Mouse (Mus musculus): ENCODE results near the gene Rfk.

Rfk gene

DNA sequence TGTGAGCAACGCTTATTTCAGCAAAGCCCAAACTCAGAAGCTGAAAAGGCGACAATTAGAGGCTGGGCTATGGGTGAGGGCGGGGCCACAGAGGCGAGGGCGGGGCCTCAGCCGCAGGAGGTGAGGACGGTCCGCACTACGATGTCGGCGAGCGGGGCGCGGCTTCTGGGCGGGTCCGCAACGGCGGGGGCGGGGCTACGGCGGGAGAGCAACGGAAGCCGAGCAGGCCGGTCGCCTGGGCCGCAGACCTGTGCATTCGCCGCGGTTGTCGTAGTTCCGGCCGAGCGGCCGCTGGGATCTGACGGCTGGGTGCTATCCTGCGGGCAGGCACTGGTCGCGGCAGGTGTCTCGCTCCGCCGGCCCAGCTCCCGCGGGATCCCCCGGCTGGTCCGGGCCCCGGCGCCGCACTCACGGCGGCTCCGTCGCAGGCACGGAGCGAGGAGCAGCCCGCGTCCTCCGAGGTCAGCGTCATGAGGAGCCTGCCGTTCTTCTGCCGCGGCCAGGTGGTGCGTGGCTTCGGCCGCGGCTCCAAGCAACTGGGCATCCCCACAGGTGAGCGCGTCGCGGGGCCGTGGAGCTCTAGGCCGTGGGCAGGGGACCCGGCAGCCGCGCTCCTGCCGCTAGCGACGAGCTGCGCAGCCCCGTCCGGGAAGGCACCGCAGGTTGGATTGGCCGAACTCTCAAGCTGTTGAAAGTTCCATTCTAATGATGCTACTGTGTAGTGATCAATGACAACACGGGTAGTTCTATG is at the start of gene Rfk:
Rfk (plus strand) TSS at position 203 of the 751 bp plus-strand sequence.
- peak; percentile 96 for DNase-seq (ENCODE audit: low spot score)

DNA sequence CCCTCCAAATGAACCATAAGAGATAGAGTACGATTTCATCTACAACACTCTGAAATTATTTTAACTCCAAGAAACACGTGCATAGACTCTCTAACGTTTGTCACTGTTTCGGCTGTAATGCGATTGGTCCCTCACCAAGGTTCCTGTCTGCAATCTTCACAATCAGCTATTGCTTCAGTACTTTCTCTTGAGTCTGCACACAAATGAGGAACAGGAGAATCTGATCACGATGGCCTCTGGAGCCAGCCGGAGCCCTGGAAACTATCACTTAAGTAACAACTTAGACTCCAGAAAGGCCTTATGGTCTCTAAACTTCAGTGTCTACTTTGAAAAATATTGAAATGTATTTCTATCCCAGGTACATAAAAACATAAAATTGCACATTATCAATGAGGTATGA is 49.0 kb upstream of the Rfk start:
- no peak for DNase-seq (ENCODE audit: low spot score)

DNA sequence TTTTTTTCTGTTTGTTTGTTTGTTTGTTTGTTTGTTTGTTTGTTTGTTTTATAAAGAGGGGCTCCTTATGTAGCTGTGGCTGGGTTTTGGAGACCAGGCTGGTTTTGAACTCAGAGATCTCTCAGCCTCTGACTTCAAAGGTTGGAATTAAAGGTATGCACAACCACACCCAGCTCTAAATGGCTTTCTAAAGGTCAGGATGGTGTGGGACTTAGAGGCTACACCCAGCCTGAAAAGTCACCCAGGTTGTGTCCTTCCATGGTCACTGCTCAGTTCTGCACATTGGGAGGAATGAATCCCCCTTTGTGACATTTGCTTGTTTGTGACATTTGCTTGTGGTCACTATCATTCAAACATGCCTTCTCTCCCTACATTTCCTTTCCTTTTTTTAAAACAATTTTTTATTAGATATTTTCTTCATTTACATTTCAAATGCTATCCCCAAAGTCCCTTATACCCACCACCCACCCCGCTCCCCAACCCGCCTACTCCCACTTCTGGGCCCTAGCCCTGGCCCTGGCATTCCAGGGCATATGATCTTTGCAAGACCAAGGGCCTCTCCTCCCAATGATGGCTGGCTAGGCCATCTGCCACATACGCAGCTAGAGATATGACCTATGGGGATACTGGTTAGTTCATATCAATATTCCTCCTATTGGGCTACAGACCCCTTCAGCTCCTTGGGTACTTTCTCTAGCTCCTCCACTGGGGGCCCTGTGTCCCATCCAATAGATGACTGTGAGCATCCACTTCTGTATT is 46.9 kb upstream of the Rfk start:
- no peak for DNase-seq (ENCODE audit: low spot score)

DNA sequence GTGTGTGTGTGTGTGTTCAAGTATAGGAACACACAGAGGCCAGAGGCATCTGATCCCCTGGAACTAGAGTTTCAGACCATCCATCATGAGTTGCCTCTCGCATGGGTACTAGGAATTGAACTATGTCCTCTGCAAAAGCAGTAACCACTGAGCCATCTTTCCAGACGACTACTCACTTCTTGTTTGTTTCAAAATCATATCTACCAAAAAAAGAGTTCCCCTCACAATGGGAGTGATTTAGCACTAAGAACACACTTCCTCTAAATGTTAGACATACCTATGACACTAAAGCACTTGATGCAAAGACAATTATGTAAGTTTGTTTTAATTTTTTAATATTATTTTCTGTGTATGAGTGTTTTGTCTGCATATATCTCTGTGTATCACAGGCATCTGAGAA is 46.0 kb upstream of the Rfk start:
- DNase-seq (ENCODE audit: low spot score), result no peak

DNA sequence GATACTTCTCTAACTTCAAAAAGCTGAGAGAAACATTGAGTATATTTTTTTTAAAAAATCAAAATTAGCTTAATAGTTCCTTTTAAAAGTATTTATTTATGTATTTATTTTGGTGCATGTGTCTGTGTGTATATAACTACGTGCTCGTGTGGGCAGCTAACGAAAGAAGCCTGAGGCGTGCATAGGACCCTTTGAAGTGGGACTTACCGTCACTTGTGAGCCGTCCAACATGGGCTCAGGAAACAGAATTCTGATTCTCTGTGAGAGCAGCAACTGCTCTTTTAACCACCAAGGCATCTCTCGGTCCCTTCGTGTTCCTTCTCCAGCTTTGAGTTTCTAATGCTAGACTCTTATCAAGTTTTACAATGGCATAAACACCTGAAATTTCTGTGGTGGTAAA is 40.1 kb upstream of the Rfk start:
- DNase-seq (ENCODE audit: low spot score), result no peak

DNA sequence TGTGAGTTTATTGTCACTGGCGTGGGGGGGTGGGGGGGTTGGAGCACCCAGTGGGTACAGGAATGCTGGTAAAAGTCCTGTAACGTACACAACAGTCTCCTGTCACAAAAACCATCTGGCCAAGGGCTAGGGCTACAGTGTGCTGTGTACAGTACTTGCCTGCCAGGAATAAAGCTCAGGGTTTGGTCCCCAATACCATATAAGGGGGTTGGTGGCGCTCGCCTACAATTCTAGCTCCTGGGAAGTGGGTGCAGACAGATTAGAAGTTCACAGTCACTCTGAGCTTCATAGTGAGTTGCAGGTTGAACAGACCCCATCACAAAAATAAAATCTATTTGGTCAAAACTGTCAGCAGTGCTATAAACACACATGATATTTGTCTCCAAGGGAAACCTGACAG is 39.5 kb upstream of the Rfk start:
- DNase-seq (ENCODE audit: low spot score), result no peak

DNA sequence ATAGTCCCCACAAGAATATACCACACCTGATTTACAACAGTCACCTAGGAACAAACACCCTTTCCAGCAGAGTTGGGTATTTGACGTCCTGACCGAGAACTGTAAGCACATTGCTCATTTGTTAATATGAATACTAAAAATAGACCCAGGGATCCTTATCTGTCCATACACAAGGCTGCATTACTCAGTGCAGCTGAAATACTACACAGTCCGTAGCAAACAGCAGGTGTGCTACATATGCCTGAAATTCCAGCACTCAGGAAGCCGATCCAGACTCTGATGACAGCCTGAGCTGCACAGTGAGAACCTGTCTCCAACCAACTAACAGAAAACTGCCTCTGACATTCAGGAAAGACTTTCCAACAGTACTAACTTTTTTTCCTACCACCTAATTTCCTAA is 39.0 kb upstream of the Rfk start:
- no peak for DNase-seq (ENCODE audit: low spot score)

DNA sequence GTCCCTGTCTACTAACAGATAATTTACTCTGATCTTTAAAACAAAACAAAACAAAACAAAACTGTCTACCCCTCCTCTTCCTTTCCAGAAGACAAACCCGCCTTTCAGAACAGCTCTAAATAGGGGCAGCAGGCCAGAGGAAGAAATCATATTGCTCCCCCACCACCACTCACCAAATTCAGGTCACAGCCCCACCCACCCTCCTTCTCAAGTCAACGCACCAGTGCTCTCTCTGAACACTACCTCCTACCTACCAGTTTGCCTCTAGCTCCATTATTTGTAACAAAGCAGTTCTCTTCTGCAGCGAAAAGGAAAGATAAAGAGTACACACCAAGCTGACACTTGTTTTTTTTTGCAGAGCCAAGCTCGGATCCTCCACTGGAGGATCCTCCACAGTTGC is 38.5 kb upstream of the Rfk start:
- no peak for DNase-seq (ENCODE audit: low spot score)

DNA sequence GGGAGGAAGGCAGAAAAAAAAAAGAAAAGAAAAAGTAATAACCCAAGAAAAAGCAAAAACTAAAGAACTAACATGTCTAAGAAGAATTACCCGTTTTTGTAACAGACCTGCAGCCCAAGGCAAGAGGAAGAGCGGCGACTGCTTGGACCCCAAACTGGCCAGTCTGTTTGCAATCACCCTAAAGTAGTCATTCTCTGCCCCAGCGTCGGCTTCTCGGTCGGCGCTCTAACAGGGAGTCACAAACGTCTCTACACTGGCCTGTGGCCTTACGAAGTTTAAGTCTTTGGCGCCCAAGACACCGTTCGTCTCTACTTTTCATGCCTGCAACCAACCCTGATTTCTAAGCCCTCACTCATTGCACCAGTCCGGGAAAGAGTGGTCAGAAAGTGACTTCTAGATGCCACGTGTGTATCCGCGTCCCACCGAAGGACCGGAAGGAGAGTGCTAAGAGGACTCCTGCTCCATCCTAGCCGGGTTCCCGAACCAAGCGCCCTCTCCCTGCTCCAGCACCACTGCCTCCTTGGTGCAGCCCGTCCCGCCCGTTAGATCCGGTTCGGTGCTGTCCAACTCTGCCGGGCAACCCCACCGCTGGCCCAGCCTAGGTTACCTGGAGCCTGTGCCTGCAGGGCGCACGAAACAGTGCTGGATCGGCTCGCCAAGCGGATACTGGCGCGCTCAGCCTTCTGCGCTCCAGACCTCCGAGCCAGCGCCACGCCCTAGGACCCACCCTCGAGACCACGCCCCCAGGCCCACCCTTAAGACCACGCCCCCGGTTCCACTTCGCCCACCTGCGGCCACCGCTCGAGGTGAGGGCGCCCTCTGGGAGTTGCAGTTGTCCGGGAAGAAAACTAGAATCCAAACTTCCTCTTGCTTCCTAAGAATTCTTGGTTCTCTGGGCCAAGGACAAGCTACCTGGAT is 37.6 kb upstream of the Rfk start:
- peak; percentile 87 for DNase-seq (ENCODE audit: low spot score)

DNA sequence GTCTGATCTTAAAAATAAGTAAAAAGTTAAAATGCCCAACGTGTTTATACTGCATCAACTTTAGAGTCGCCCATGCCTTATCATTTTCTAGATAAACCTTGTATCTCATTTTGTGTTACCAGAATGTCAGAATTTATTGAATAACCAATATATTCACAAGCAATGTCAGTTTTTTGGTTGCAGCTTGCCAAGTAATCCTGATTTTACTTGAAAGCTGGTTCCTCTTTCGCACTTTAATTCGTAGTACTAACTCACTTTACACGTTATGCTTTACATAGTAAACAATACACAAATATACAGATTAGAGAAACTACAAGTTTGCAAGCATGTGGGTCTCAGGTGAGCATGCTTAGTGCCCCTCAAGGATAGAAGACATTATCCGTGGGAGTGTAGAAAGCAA is 36.9 kb upstream of the Rfk start:
- no peak for DNase-seq (ENCODE audit: low spot score)

DNA sequence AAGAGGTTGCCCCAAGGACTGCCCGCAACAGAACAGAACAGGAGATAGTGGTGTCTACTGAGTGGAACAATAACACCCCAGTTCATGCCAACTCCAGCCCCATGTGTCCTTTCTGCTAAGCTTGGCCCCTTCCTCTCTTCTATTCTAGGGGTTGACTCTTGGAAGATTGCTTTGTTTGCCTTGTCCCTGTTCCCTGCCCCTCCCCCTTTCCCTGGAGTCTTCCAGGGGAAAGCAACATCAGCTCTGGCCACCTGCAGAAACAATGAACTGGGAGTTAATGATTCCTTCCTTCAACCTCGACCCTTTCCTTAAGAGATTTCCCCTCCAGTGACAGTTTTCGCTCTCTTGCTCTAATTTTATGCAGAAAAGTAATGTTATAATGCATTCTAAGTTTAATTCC is 36.5 kb upstream of the Rfk start:
- peak; percentile 47 for DNase-seq (ENCODE audit: low spot score)

DNA sequence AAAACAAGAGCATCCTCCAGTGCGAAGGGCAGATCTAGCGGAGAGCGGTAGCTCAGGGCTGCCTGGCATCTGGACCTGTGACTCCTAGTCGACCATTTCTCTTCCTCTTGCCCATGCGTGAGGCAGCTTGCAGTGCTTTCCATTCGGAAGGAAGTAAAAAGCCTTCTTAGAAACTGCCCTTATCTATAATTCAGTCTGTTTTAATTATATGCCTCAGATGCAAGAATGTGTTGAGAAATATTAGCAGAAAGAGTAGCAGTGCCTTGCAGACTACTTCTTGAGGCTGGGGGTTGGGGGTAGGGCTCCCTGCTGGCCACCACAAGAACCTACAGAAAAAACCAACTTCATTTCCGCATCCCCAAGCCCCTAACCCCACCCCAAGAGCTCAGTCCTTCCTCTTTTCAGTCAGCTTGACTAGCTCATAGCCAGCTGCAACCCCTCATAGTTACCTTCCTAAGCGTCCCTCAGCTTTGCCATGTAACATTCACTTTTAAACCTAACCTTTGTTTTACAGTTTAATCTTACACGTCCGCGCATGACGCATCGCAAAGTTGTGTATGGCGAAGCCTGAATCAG is 34.4 kb upstream of the Rfk start:
- DNase-seq (ENCODE audit: low spot score), result no peak

DNA sequence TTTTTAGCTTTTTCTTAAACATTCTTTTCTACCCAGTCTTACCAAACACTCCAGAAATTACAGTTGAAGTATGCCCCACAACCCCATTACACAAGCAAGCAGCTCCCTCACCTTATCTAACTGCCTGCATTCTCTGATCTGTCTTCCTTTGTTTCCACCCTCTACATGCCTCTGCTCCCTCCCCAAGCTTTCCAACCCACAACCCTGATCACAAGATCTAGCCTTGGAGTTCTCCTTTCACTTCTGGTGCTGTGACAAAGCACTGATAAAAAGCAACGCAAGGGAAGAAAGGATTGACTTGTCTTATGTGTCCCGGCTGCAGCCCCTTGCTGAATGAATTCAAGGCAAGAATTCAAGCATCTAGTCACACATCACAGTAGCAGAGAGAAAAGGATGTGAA is 32.7 kb upstream of the Rfk start:
- no peak for DNase-seq (ENCODE audit: low spot score)

DNA sequence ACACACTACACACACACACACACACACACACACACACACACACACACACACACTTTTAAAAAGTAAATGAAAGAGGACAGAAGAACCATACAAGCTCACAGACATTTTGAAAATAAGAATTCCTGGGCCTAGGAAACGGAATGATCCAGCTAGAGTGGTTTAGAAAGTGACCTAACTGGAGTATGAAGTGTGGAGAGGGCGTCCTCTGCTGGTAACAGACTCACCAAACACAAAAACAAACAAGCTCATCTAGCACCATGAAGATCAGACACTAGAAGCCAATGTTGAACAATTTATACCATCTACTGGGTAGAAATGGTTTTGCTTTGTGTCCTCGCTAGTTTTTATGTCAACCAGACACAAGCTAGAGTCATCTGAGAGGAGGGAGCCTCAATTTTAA is 29.1 kb upstream of the Rfk start:
- no peak for DNase-seq (ENCODE audit: low spot score)

DNA sequence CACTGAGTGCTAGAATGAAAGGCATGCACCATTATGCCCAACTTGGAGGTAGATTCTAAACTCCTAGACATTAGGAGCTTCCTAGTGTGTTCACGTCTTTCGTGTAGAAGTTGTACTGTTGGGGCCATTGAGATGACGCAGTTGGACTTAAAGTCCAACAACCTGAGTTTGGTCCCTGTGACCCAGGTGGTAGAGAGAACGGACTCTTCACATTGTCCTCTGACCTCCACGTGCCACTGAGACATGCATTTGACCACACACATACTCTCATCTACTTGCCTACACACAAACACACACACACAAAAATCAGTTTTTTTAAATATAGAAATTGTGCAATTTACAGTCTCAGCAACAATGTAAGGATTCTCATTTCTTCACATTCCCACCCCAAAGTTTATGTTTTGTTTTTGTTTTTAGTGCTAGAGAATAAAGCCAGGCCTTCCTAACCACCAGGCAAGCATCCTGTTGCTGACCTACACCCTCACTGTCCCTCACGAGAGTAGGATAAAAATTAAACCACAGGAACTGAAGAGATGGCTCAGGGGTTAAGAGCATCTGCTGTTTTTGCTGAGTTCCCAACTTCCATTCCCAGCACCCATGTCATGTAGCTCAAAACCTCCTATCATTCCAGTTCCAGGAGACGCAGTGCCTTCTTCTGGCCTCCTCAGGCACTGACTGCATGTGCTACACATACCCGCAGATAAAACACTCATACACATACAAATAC is 27.3 kb upstream of the Rfk start:
- DNase-seq (ENCODE audit: low spot score), result no peak

DNA sequence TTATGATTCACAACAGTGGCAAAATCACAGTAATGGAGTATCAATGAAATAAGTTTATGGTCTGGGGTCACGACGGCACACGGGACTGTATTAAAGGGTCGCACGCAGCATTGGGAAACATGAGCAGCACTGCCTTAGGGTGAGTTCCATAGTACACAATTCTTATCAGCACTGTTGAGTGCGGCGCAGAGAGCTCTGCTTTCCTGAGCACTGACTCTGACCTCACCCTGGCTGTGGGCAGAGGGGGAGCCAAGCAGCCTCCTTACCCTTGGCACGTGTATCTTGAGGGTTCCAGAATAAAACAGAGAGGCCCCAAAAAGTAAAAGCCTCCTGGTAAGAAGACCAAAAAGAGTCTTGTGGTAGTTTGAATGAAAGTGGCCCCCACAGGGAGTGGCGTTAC is 25.3 kb upstream of the Rfk start:
- no peak for DNase-seq (ENCODE audit: low spot score)

DNA sequence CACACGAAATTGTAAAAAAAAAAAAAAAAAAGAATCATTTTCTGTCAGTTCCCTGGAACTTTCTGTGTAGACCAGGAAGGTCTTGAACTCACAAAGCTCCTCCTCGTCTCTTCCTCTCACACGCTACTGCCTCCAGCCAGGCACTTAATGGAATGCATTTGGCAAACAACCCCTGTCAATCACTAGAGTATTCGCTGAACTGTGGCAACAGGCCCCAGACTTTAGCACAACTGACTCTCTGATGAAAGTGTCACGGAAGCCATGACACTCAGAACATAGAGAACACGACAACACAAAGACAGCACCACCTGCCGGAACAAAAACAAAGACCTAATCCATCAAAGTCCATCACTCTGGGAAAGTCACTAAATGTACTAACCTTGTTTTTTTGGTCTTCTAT is 24.3 kb upstream of the Rfk start:
- no peak for DNase-seq (ENCODE audit: low spot score)

DNA sequence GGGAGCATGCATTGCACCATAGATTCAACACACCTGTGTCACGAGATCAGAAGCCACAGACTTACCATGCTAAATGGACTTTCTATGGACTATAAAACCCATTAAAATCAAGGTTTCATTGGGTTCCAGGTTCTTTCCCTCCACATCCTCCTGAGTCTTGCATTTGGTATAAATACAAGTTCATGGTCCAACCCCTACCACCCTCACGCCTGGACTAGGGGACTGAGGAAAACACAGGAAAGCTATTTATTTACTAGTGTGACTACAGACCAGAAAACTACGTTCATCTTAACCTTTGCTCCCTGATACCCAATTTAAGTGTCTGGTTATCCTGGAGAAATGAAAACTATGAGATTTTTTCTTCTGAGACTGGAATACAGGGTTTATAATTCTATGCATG is 21.1 kb upstream of the Rfk start, which contains the start of gene Gcnt1:
Gcnt1 (minus strand) TSS at position 144 of the 400 bp plus-strand sequence.
- no peak for DNase-seq (ENCODE audit: low spot score)

DNA sequence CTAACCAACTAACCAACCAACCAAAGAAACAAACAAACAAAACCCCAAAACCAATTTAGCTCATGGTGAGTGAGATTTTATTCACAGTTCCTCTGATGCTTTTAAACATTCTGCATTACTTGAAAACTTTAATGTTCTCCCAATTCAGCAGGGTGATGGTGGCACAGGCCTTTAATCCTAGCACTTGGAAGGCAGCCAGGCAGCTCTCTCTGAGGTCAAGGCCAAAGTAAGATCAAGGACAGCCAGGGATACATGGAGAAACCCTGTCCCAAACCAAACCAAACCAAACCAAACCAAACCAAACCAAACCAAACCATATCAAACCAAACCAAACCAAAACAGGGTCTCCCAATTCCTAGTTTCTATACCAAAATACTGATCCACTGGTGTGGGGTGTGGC is 15.0 kb upstream of the Rfk start:
- no peak for DNase-seq (ENCODE audit: low spot score)

DNA sequence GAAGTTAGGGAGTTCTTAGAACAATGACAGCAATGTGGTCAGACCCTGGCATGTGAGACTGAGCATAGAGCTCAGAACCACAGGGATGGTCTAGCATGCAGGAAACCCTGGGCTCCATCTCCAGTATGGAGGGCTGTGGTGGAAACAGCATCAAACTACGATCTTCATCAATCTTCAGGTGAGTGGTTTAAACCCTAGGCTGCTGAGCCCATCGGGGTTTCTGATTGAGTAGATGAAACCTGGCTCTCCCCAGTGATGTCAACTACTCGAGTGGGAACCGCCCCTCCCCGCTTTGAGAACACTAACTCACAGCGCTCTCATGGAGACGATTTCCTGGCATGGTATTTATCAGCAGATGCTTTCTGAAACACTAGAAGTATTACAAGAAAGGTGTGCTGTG is 13.3 kb upstream of the Rfk start:
- no peak for DNase-seq (ENCODE audit: low spot score)

DNA sequence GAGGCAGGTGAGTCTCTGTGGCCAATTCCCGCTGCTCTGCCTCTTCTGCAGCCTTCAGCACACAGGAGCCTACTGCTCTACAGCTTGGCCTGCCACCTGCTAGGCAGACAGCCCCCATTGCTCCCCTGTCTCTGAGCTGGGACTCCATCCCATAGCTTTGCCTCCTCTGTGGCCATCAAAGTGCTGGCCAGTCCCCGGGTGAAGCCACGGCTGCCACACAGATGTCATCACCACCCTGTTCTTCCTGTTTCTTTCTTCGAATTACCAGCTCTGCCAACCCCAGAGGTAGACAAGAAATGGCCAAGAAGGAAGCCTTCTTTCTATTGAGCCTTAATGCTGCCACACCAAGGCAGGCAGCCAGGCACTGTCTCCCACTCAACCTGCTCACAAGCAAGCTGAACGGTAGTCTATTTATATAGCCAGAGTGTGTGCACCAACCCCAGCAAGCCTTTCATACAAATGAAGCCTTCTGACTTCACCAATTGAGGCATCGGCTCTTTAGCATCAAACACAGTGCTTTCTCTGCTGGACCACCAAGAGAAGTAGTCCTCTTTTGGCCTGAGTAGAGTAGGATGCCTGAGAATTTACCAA is 10.9 kb upstream of the Rfk start:
- no peak for DNase-seq (ENCODE audit: low spot score)
